Mouse (Mus musculus) midbrain, embryonic 11.5 days (tissue): ENCODE results near the gene Crygd. TPM values are rescaled to one million over a fixed set of nuclear protein-coding genes. Genes with fewer than 3 reads are reported as not detected.

Experiments used
- ATAC-seq: fragments of 200-750 bp; cut with Nextera tagmentation; 2 replicates; pipeline ENCODE4 v1.8.0; 2017; ENCODE audit warnings: moderate TSS enrichment, moderate library complexity; ENCODE audit not compliant: low FRiP score
- DNase-seq: peaks from one replicate; pipeline ENCODE4 v3.0.0; 2015; ENCODE audit warnings: low spot score; ENCODE audit errors: missing footprints
- H3K27ac ChIP-seq: fragments of 300-500 bp; sonication (generic); 2 replicates; pipeline ENCODE4 v1.5.1; 2014; ENCODE audit warnings: low read depth, low read length
- H3K27me3 ChIP-seq: fragments of 300-500 bp; sonication (generic); 2 replicates; pipeline ENCODE4 v1.6.1; 2014; ENCODE audit warnings: mild to moderate bottlenecking, low read length, moderate library complexity, mixed read lengths; ENCODE audit not compliant: control insufficient read depth, insufficient read depth
- H3K36me3 ChIP-seq: fragments of 300-500 bp; sonication (generic); 2 replicates; pipeline ENCODE4 v1.6.1; 2014; ENCODE audit warnings: mild to moderate bottlenecking, low read length, moderate library complexity, mixed read lengths; ENCODE audit not compliant: control insufficient read depth, insufficient read depth
- H3K4me1 ChIP-seq: fragments of 300-500 bp; sonication (generic); 2 replicates; pipeline ENCODE4 v1.6.1; 2014; ENCODE audit warnings: low read length; ENCODE audit not compliant: control insufficient read depth, insufficient read depth
- H3K4me2 ChIP-seq: fragments of 300-500 bp; sonication (generic); 2 replicates; pipeline ENCODE4 v1.6.1; 2014; ENCODE audit warnings: mild to moderate bottlenecking, moderate library complexity
- H3K4me3 ChIP-seq: fragments of 300-500 bp; sonication (generic); 2 replicates; pipeline ENCODE4 v1.5.1; 2014; ENCODE audit warnings: low read depth, low read length
- H3K9ac ChIP-seq: fragments of 300-500 bp; sonication (generic); 2 replicates; pipeline ENCODE4 v1.6.1; 2014; ENCODE audit warnings: low read length
- H3K9me3 ChIP-seq: fragments of 300-500 bp; sonication (generic); 2 replicates; pipeline ENCODE4 v1.6.1; 2016; ENCODE audit warnings: low read length; ENCODE audit not compliant: control insufficient read depth
- WGBS: fragments of 180-500 bp; shearing (Covaris S2); extraction: QIAGEN DNeasy Blood & Tissue Kit; methylation state at CpG from one replicate; pipeline ENCODE4 v1.1.7; 2014; 5-methylcytosine and 5-hydroxymethylcytosine counted together
- polyA plus RNA-seq: library from polyadenylated mRNA; unstranded; fragments of >200 nt; fragmentation: Nextera tagmentation; extraction: Ambion mirVana; gene quantifications from 2 replicates; pipeline ENCODE4 v1.2.1, GENCODE M21; 2014

The Crygd gene
- polyA plus RNA-seq, 1 experiment from 2014 or later: not detected

DNA sequence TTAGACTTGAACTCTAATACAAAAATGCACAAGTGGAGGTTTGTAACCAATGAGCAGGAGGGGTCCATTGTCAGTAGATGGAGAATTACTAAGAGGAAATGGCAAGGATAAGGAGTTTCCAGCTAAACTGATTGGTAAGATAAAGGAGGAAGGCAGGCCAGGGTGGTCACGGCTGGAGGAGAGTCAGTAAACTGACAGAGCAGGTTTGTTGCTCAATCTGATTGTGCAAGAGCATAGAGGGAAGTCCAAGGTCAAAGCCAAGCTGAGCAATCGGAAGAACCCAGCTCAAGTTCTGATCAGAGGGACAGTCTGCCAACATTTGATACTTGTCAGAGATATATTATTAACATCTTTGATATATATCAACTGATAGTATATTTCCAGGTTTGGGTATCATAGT lies 27.1 kb upstream of the Crygd start:
- no peak overlapping the region for H3K27ac ChIP-seq
- H3K27me3 ChIP-seq: no peaks in the 10 kb centered on the region
- DNase-seq (peak; percentile 14), ATAC-seq (no peak)
- no peaks in the 10 kb centered on the region for H3K9me3 ChIP-seq
- no peaks in the 10 kb centered on the region for H3K36me3 ChIP-seq
- H3K4me2 ChIP-seq: no peak overlapping the region
- H3K9ac ChIP-seq: no peak overlapping the region
- no peak overlapping the region for H3K4me3 ChIP-seq
- 84% methylated on average over 2 of the region's 2 CpGs for WGBS
- no peaks in the 10 kb centered on the region for H3K4me1 ChIP-seq

DNA sequence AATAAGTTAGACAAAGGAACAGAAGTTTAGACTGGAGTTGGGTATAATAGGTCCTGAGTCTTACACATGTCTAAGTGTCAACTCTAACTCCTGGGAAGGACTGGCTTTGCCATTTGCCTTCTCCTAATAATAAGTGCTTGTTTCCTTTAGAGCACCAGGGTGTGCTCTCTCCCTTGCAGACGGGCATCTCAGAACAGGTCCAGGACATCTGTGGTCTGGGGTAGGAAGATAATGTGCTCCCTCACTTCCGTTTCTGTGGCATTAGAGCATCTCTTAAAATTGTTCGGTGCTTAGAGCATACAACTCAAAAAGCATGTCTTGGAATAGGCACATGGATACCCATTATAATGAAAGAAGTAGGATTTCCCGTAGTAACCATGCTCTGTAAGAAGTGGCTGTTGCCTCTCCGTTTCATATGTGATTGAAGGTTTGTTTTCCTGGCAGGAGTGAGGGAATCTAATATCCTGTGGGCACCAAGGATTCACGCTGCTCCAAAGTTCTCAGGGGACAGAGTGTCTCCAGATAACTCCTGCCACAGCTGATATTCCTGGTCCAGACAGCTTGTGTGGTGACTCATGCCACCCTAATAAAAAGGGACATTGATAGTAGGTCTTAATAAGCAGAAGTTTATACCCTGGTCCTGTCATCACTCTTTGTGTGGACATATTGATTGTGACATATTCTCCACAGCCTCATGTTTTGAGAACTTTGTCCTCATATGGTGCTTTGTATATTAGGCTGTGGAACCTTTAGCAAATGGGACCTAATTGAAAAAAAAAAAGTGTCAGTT lies 25.5 kb upstream of the Crygd start:
- 80% methylated on average over 6 of the region's 6 CpGs for WGBS
- ATAC-seq: no peak

DNA sequence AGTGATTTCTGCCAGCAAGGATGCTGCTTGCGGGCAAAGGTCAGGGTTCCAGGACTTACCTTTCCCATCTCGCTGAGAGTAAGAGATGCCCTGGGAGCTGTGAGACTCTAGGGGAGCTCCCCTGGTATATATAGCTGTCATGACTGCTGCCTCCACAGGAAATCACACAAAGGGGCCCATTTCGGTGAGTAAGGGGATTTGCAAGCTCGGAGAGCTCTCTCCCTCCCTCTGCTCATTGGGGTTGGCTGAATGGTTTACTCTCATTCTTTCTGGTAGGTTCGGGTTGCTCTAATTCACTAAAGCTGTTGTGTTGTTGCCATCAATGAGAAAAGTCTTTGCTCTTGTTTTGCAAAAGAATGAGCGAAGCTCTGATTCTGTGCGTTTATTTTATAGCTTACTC lies 18.9 kb upstream of the Crygd start, which contains the start of gene Crygb:
TSS of gene Crygb (minus strand) at position 101 of the 400 bp plus-strand sequence.
- 26% methylated on average over 7 of the region's 7 CpGs for WGBS
- peak within 1 kb of the TSS; percentile 4; the same call in 1 of the 2 replicates for H3K4me2 ChIP-seq

More for the DNA sequence above, 25.5 kb upstream of the Crygd start:
- Histone ChIP-seq H3K36me3 (no peaks in the 10 kb centered on the region), H3K27ac (no peak overlapping the region), H3K9ac (no peak overlapping the region), H3K4me1 (no peaks in the 10 kb centered on the region), H3K27me3 (no peaks in the 10 kb centered on the region), H3K9me3 (no peaks in the 10 kb centered on the region), H3K4me2 (no peak overlapping the region), H3K4me3 (no peak overlapping the region)
- peak; percentile 47 for DNase-seq

DNA sequence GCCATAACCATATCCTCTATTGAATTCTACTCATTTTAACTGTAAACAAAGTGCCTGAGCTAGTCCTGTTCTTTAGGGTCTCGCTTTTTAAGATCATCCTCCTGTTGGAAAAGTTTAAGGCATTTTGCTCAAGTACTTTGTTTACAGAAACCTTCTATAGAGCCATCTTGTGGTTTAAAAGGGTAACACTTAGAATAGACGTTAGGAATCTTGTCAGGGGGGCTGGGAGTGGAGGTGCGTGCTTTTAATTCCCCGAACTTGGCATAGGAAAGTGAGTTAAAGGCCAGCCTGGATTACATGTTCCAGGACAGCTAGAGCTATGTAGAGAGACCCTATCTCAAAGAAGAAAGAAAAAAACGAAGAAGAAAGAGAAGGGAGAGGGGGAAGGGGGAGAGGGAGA lies 12.4 kb upstream of the Crygd start:
- Histone ChIP-seq H3K27me3 (no peaks in the 10 kb centered on the region), H3K9me3 (no peaks in the 10 kb centered on the region), H3K36me3 (no peaks in the 10 kb centered on the region), H3K9ac (no peak overlapping the region), H3K4me2 (no peak overlapping the region), H3K4me1 (no peaks in the 10 kb centered on the region), H3K27ac (no peak overlapping the region), H3K4me3 (no peak overlapping the region)
- WGBS: 30% methylated on average over 5 of the region's 5 CpGs
- ATAC-seq (no peak), DNase-seq (no peak)

More for the DNA sequence above, 18.9 kb upstream of the Crygd start, which contains the start of gene Crygb:
- no peaks in the 10 kb centered on the region for H3K9me3 ChIP-seq
- no peak within 1 kb of the TSS for H3K27ac ChIP-seq
- ATAC-seq (no peak), DNase-seq (no peak)
- peaks cover 3% of the 10 kb centered on the region; the same call in 1 of the 2 replicates for H3K4me1 ChIP-seq
- no peak within 1 kb of the TSS for H3K9ac ChIP-seq
- no peaks in the 10 kb centered on the region for H3K36me3 ChIP-seq
- H3K27me3 ChIP-seq: no peaks in the 10 kb centered on the region
- H3K4me3 ChIP-seq: no peak within 1 kb of the TSS

DNA sequence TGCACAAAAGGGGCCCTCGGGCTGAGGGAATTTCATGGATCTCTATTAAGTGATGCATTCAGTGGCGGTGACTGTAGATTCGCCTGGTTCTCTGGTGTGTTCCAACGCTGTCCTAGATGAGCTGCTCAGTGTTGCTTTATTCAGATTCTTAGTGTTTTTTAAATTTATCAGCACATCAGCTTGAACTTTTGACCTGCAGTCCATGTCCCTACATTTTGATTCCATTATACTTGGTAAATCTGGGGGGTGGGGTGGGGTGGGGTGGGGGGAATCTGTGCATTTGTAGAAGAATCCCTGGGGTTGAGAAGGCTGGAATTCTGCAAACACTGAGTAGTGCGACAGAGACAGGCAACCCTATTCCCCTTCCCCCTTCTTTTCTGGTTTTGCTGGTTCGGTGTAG lies 10.3 kb upstream of the Crygd start, which contains the start of gene Crygc:
TSS of gene Crygc (minus strand) at position 101 of the 400 bp plus-strand sequence.
- Histone ChIP-seq H3K4me2 (no peak within 1 kb of the TSS), H3K27ac (no peak within 1 kb of the TSS), H3K9me3 (no peaks in the 10 kb centered on the region), H3K4me3 (no peak within 1 kb of the TSS), H3K9ac (no peak within 1 kb of the TSS), H3K27me3 (no peaks in the 10 kb centered on the region), H3K4me1 (no peaks in the 10 kb centered on the region), H3K36me3 (no peaks in the 10 kb centered on the region)
- WGBS: 60% methylated on average over 6 of the region's 6 CpGs
- DNase-seq: no peak
- ATAC-seq: no peak

DNA sequence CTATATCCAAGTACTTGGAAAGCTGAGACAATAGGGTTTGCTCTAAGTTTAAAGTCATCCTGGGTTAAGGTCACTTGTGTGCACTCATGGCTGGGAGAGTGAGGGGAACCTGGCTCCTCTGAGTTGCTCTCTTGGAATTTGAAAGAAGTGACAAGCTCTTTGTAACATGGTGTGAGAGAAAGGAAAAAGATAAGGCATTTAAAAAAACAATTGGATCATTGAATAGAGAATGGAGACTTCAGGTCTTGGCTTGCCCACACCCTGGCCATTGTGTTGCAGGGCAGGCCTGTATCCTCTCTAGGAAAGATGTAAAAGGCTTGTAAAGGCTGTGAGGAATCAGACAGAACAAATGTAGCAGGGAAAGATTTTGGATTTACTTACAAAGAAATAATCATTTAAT lies 4.6 kb upstream of the Crygd start:
- ATAC-seq: no peak
- DNase-seq: no peak

DNA sequence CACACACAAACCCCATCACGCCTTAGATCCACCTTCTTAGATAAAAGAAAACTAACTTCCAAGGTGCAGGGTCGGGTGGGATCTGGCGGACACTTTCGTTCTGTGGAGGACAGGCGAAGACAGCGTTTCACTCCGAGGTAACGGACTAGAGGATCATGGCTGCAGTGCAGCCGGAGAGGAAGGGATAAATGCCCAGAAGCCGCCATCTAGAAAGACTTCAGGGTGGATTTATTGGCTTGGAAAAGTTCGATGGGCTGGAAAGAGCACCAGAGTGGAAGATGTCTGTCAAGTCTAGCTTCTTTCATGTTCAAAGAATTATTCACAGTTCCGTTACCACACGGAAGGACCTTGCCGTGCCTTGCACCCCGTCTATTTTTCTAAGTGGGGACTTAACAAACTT lies 949 bp upstream of the Crygd start:
- Histone ChIP-seq H3K4me3 (no peak overlapping the region), H3K27me3 (no peaks in the 10 kb centered on the region), H3K9ac (no peak overlapping the region), H3K9me3 (no peaks in the 10 kb centered on the region), H3K36me3 (no peaks in the 10 kb centered on the region), H3K27ac (no peak overlapping the region), H3K4me1 (no peaks in the 10 kb centered on the region), H3K4me2 (no peak overlapping the region)
- ATAC-seq (no peak), DNase-seq (no peak)
- WGBS: 87% methylated on average over 15 of the region's 15 CpGs

More for the DNA sequence above, 4.6 kb upstream of the Crygd start:
- H3K9me3 ChIP-seq: no peaks in the 10 kb centered on the region
- H3K9ac ChIP-seq: no peak overlapping the region
- H3K4me1 ChIP-seq: no peaks in the 10 kb centered on the region
- no peak overlapping the region for H3K4me2 ChIP-seq
- H3K4me3 ChIP-seq: no peak overlapping the region
- no peaks in the 10 kb centered on the region for H3K36me3 ChIP-seq
- H3K27me3 ChIP-seq: no peaks in the 10 kb centered on the region
- H3K27ac ChIP-seq: no peak overlapping the region

DNA sequence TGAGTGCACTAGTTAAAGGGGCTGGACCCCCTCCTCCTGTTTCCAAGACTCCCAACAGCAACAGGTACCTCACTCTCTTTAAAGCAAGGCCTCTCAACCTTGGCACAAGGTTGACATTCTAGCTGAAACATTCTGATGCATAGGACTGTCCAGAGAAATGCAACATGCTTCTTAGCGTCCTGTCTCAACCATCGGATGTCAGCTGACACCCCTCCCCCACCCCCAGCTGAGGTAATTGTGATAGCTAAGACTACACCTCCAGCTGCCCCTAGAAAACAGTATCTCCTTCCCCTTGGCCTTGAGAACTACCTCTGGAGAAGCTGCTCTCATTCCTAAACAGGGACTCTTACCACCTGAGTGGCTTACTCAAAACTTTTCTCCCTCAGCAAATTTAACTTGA lies 11.1 kb downstream of the Crygd start:
- no peak overlapping the region for H3K27ac ChIP-seq
- ATAC-seq: no peak

DNA sequence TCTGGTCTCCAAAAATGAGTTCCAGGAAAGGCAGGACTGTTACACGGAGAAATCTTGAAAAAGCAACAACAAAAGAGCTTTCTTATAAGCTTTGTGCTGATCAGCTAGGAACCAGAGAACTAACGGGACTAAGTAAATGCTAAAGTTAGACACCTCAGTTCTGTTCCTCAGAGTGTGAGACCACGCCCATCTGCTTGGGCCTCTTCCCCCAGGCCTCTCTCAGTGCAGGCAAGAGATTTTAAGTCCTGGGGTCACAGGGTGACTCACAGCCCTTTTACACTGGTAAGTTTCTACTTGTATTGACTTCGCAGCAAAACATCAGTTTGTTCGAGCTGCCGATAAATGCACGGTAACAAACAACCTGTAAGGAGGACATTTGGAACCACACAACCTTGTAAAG lies 11.6 kb downstream of the Crygd start:
- Histone ChIP-seq H3K4me1 (no peaks in the 10 kb centered on the region), H3K4me2 (no peak overlapping the region), H3K4me3 (no peak overlapping the region), H3K27ac (no peak overlapping the region), H3K9ac (no peak overlapping the region), H3K36me3 (no peaks in the 10 kb centered on the region), H3K9me3 (no peaks in the 10 kb centered on the region), H3K27me3 (no peaks in the 10 kb centered on the region)
- no peak for DNase-seq
- WGBS: 54% methylated on average over 7 of the region's 7 CpGs
- ATAC-seq: no peak

More for the DNA sequence above, 11.1 kb downstream of the Crygd start:
- 34% methylated on average over 2 of the region's 2 CpGs for WGBS
- Histone ChIP-seq H3K4me2 (no peak overlapping the region), H3K27me3 (no peaks in the 10 kb centered on the region), H3K4me3 (no peak overlapping the region), H3K9ac (no peak overlapping the region), H3K4me1 (no peaks in the 10 kb centered on the region), H3K9me3 (no peaks in the 10 kb centered on the region), H3K36me3 (no peaks in the 10 kb centered on the region)
- no peak for DNase-seq
